Mouse (Mus musculus): ENCODE results near the gene Dnttip1. TPM values are rescaled to one million over a fixed set of nuclear protein-coding genes. Genes with fewer than 3 reads are reported as not detected.

The Dnttip1 gene
- polyA plus RNA-seq, 1 experiment: 33.4 TPM

DNA sequence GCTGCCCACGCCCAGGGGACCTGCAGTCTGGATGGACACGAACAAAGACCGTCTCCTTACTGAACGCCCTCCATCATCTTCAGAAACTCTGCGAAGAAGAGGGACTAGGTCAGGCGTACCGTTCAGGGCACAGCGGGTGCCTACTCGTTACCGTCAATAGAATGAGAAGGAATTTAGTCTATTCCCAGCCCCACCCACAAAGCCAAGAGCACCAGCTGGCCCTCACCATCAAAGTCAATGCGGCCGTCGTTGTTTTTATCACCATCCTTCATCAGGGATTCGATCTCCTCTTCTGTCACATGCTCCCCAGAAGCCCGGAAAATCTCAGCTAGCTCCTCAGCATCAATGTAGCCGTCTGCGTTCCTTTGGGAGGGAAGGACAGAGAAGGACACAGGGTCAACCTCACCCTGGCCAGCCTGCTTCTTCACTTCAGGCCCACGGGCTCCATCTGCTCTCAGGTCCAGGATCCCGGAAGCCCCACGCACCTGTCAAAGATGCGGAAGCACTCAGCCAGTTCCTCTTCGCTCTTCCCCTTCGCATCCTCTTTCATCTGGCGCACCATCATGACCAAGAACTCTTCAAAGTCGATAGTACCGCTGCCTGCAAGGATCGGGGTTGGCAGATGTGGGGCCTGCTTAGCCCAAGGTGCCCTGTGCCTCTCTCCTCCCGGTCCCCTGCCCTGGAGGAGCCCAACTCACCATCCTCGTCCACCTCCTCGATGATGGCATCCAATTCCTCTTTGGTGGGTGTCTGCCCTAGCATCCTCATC is 31.6 kb downstream of the Dnttip1 start:
- H3K27ac ChIP-seq (ENCODE audit: insufficient read depth, low read depth, low read length): no peak overlapping the region
- no peak for TF ChIP-seq POLR2A (IDR thresholded peaks at IDR 0.05; ENCODE audit: borderline replicate concordance, low read depth, low read length)
- TF ChIP-seq CTCF (IDR thresholded peaks at IDR 0.05; ENCODE audit: low read depth, low read length): no peak
- H3K4me1 ChIP-seq (ENCODE audit: control insufficient read depth, insufficient read depth, low read length): no peaks in the 10 kb centered on the region
- H3K4me3 ChIP-seq (ENCODE audit: insufficient read depth, low read length): no peak overlapping the region

DNA sequence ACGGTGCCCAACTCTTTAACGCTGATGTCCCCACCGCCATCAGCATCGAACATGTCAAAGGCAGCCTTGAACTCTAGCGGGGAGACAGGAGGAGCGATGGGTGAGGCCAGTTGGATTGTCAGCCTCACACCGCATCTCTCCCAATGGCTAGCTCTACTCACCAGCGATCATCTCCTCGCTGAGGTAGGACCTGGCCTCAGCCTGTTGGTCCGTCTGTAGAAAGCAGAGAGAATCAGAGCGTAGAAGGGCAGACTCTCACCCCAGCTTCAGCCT is 32.2 kb downstream of the Dnttip1 start:
- Histone ChIP-seq H3K4me1 (ENCODE audit: control insufficient read depth, insufficient read depth, low read length) (no peaks in the 10 kb centered on the region), H3K27ac (ENCODE audit: insufficient read depth, low read depth, low read length) (no peak overlapping the region), H3K4me3 (ENCODE audit: insufficient read depth, low read length) (no peak overlapping the region)
- no peak for TF ChIP-seq POLR2A (IDR thresholded peaks at IDR 0.05; ENCODE audit: borderline replicate concordance, low read depth, low read length)
- no peak for TF ChIP-seq CTCF (IDR thresholded peaks at IDR 0.05; ENCODE audit: low read depth, low read length)

DNA sequence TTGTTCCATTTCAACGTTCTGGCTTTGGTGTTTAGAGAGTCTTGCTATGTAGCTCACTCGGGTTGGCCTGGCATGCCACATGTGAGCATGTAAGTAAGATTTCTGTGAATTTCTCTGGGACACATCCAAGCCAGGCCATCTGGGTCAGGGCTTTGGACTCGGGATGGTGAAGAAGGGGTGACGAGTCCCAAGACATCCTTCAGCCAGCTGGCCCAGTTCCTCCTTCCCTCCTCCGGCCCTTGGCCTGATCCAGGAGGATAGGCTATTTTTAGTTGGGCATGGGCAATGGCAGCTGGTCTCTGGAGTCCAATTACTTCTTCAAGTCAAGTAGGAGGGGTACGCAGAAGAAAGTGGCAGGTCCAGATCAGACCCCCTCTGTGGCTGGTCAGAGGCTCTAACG is 33.0 kb downstream of the Dnttip1 start:
- H3K4me1 ChIP-seq (ENCODE audit: control insufficient read depth, insufficient read depth, low read length): no peaks in the 10 kb centered on the region
- TF ChIP-seq POLR2A (IDR thresholded peaks at IDR 0.05; ENCODE audit: borderline replicate concordance, low read depth, low read length): no peak
- no peak for TF ChIP-seq CTCF (IDR thresholded peaks at IDR 0.05; ENCODE audit: low read depth, low read length)
- H3K27ac ChIP-seq (ENCODE audit: insufficient read depth, low read depth, low read length): no peak overlapping the region
- H3K4me3 ChIP-seq (ENCODE audit: insufficient read depth, low read length): no peak overlapping the region

DNA sequence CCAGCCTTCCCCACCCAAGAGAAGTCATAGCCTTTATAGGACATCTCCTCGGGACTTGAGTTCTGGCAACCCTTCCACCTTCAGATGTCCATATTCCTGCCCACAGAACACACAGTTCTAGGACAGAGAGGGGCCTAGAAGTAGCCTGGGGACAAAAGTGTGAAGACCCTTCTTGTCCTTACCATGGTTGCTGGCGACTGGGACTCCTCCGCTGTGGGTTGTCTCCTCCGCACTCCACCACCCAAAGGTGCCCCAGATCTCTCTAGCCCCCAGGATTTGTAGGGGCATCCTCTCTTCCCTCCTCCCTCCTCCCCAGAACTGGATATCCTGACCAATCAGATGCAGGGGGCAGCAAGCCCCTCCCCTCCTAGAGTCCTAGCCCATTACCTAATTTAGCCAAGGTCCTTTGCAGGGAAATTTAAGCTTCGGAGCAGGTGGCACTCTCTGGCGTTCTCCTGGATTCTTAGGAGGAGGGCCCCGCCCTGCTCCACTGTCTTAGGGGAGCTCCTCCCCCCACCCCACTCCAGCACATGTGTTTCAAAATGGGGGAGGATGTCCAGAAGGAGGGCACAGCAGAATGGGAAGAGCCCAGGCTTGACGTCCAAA is 33.8 kb downstream of the Dnttip1 start, which contains the start of gene Tnnc2:
Gene Tnnc2 (minus strand): TSS at position 487 of the 606 bp plus-strand sequence.
- H3K4me1 ChIP-seq (ENCODE audit: control insufficient read depth, insufficient read depth, low read length): 0 out of 2 replicates have a peak, but pooled peaks cover under 1% of the 10 kb centered on the region
- no peak within 1 kb of the TSS for H3K4me3 ChIP-seq (ENCODE audit: insufficient read depth, low read length)
- no peak within 1 kb of the TSS for H3K27ac ChIP-seq (ENCODE audit: insufficient read depth, low read depth, low read length)
- TF ChIP-seq POLR2A (IDR thresholded peaks at IDR 0.05; ENCODE audit: borderline replicate concordance, low read depth, low read length) (no peak), CTCF (IDR thresholded peaks at IDR 0.05; ENCODE audit: low read depth, low read length) (no peak)

DNA sequence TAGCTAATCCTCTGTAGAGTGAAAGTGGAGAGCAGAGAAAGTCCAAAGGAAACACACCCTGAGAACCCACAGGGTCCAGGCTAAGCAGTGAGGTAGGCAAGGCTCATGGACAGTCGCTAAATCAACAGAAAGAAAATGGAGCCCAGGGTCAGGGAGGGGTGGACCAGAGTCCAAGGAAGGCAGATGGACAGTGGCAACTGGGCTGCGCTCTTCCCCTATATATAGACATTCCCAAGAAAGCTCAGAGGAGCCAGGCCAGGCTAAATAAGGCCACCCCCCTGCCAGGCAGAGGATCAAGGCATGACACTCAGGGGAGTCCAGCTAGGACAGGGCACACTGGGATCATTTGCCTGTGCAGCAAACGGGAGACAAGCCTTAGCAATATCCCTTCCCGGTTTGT is 36.1 kb downstream of the Dnttip1 start:
- no peak overlapping the region for H3K27ac ChIP-seq (ENCODE audit: insufficient read depth, low read depth, low read length)
- peaks cover 8% of the 10 kb centered on the region for H3K4me1 ChIP-seq (ENCODE audit: control insufficient read depth, insufficient read depth, low read length)
- no peak for TF ChIP-seq CTCF (IDR thresholded peaks at IDR 0.05; ENCODE audit: low read depth, low read length)
- TF ChIP-seq POLR2A (IDR thresholded peaks at IDR 0.05; ENCODE audit: borderline replicate concordance, low read depth, low read length): no peak
- no peak overlapping the region for H3K4me3 ChIP-seq (ENCODE audit: insufficient read depth, low read length)

DNA sequence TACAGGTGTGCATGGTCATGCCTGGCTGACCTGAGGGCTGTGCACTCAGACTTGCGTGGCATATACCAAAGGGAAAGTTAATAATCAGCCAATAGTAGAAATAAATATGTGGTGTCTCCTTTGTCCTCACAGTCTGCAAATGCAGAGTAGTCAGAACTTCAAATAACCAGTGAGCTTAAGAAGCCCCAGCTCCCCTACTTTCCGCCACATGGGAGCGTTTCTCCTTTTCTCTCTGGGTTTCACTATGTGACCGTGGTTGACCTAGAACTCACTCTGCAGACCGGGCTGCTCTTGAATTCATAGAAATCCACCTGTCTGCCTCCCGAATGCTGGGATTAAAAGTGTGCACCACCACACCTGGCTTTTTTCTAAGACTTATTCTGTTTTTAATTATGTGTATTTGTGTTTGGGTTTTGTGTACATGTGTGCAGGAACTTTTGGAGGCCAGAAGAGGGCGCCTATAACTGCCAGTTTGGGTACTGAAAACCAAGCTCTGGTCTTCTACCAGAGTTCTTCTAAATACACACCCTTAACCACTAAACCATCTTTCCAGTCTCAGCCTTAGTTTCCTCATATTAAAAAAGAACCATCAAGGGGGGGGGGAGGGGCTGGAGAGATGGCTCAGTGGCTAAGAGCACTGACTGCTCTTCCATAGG is 38.3 kb downstream of the Dnttip1 start:
- no peak overlapping the region for H3K4me3 ChIP-seq (ENCODE audit: insufficient read depth, low read length)
- TF ChIP-seq CTCF (IDR thresholded peaks at IDR 0.05; ENCODE audit: low read depth, low read length) (no peak), POLR2A (IDR thresholded peaks at IDR 0.05; ENCODE audit: borderline replicate concordance, low read depth, low read length) (no peak)
- peaks cover 10% of the 10 kb centered on the region for H3K4me1 ChIP-seq (ENCODE audit: control insufficient read depth, insufficient read depth, low read length)
- no peak overlapping the region for H3K27ac ChIP-seq (ENCODE audit: insufficient read depth, low read depth, low read length)

DNA sequence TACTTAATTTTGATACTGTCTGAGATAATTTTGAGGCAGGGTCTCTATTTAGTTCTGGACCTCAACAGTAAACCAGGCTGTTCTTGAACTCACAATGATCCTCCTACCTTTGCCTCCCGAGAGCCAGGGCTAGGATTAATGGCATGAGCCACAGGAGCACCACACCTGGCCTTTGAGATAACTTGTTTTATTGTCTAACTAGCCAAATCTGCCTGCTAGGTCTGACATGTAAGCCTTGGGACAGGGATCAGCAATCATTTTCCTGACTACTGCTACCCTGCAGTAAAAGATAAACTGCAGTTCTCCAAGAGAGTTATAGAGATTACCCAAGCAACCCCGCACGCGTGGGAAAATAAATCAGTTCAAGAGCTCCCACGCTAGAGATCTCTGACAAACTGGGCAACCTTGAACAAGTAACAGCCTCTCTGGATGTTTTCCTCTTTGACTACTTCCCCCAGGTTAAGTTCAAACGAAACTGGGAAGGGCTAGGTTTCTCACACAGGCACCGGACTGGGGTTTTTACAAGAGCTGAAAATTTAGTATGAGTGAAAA is 39.2 kb downstream of the Dnttip1 start:
- TF ChIP-seq CTCF (IDR thresholded peaks at IDR 0.05; ENCODE audit: low read depth, low read length) (no peak), POLR2A (IDR thresholded peaks at IDR 0.05; ENCODE audit: borderline replicate concordance, low read depth, low read length) (no peak)
- H3K4me3 ChIP-seq (ENCODE audit: insufficient read depth, low read length): peak overlapping the region; percentile 70
- peak overlapping the region; percentile 50 for H3K27ac ChIP-seq (ENCODE audit: insufficient read depth, low read depth, low read length)
- peaks cover 10% of the 10 kb centered on the region for H3K4me1 ChIP-seq (ENCODE audit: control insufficient read depth, insufficient read depth, low read length)

DNA sequence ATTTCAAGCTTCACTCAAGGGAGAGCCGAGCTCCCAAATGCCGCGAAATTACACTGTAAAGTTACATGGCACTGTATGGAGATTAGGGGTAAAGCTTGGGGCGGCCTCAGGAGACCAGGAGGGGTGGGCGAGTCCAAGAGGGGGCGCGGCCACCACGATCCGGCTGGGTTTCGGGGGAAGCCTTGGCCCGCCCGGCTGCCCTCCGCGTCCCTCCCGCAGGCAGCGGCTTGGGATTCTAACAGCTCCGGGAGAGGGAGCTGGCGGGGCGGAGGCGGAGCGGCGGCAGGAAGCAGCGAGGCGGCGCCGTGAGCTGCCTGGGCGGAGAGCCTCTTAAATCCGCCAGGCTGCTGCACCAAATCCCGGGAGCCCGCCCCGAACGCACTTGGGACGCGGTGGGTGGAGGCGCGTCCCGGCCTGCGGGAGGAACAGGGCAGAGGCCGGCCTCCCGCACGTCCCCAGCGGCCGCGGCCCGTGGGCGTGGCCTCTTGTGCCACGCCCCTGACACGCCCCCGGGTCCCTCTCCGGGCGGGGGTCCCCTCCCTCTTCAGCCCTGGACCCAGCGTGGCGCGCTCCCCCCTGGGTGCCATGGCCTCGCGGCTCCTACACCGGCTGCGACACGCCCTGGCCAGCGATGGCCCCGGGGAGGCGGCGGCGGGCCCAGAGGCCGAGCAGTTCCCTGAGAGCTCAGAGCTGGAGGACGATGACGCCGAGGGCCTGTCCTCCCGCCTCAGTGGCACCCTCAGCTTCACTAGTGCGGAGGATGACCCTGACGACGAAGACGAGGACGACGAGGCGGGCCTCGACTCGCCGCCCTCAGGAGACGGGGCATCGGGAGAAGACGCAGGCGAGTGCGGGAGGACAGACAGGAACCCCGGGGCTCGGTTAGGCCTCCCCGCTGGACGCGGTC is 40.0 kb downstream of the Dnttip1 start, which contains the start of gene Snx21:
Gene Snx21 (plus strand): TSS at position 343 of the 907 bp plus-strand sequence.
- TF ChIP-seq CTCF (IDR thresholded peaks at IDR 0.05; ENCODE audit: low read depth, low read length) (no peak), POLR2A (IDR thresholded peaks at IDR 0.05; ENCODE audit: borderline replicate concordance, low read depth, low read length) (no peak)
- Histone ChIP-seq H3K27ac (ENCODE audit: insufficient read depth, low read depth, low read length) (peak within 1 kb of the TSS; percentile 50), H3K4me3 (ENCODE audit: insufficient read depth, low read length) (peak within 1 kb of the TSS; percentile 70), H3K4me1 (ENCODE audit: control insufficient read depth, insufficient read depth, low read length) (peaks cover 15% of the 10 kb centered on the region)

DNA sequence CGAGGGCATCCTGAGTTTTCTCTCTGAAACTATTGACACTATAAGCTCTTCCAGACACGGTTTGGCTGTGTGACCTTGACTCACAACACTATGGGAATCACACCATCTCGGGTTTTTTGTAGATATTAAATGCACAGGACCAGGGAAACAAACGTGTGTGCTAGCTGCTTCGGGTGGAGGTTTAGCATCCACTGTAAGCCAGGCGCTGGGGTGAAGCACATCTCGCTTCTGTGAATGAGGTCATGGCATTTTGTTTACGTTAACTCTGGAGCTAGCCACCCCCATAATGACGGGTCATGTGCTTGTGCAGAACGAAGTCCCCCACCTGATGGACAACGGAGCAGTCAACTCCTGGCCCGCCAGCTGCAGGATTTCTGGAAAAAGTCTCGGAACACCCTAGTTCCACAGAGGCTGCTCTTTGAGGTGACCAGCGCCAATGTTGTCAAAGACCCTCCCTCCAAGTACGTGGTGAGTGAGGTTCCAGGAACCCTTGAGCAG is 40.7 kb downstream of the Dnttip1 start:
- 0 out of 2 replicates have a peak overlapping the region, but pooled peaks have one; percentile 26 for H3K27ac ChIP-seq (ENCODE audit: insufficient read depth, low read depth, low read length)
- H3K4me1 ChIP-seq (ENCODE audit: control insufficient read depth, insufficient read depth, low read length): peaks cover 17% of the 10 kb centered on the region
- TF ChIP-seq POLR2A (IDR thresholded peaks at IDR 0.05; ENCODE audit: borderline replicate concordance, low read depth, low read length) (no peak), CTCF (IDR thresholded peaks at IDR 0.05; ENCODE audit: low read depth, low read length) (no peak)
- peak overlapping the region; percentile 70 for H3K4me3 ChIP-seq (ENCODE audit: insufficient read depth, low read length)
